8 mouse cellular contexts compared by ENCODE assay signal in the genomic region with DNA sequence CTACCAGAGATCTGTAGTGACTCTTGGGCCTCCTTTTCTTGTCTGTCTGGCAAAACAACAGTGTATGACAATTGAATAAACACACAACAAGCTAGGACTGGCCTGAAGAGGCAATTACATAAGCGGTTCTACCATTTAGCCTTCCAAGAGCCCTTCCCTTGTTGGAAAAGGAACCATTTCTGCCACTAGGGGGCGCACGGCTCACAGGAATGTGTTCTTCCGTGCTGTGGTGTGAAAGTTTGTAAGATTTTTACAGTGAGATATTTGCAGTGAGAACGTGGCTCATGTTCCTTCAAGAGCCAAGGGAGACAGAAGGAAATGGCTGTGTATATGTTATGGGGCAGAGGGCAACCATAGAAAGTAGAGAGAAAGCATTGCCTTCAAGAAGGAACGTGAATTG. TPM values are rescaled to one million over a fixed set of nuclear protein-coding genes. Genes with fewer than 3 reads are reported as not detected.
A peak's percentile ranks its signal among the peaks of the same experiment; 100 is the strongest.
DNase-seq lines count a peak whose midpoint lies in the region; ATAC-seq and TF ChIP-seq lines count a peak whose summit lies in the region.

No protein-coding gene starts in this region.

- no peak overlapping the region for H3K4me3 ChIP-seq in heart, embryonic 11.5 days (ENCODE audit: low read depth, low read length)
- H3K4me3 ChIP-seq in hindbrain, postnatal 0 days (ENCODE audit: low read length), result no peak overlapping the region
- no peak overlapping the region for H3K4me3 ChIP-seq in stomach, embryonic 15.5 days (replicated peaks)

- peak; percentile 82 to 97 for DNase-seq in heart, adult 18-20 months
- peak; percentile 85 for DNase-seq in c-Kit-positive CD71-negative TER-119-negative erythroid progenitor cells, embryonic 14.5 days (ENCODE audit: low read depth)
- DNase-seq in hindbrain, postnatal 0 days (ENCODE audit: low spot score), result peak; percentile 94
- peak; percentile 58 to 96 for DNase-seq in left cerebral cortex, adult 9 months (ENCODE audit: low spot score in 2 of 2)

- H3K4me1 ChIP-seq in heart, embryonic 11.5 days (ENCODE audit: control insufficient read depth, insufficient read depth, low read length), result no peaks in the 10 kb centered on the region
- no peaks in the 10 kb centered on the region for H3K4me1 ChIP-seq in hindbrain, postnatal 0 days (ENCODE audit: insufficient read depth, low read length)
- no peaks in the 10 kb centered on the region for H3K4me1 ChIP-seq in stomach, embryonic 15.5 days

- WGBS in heart, embryonic 11.5 days (ENCODE audit: insufficient replicate concordance), result 16% methylated on average over 6 of the region's 6 CpGs
- 11% methylated on average over 6 of the region's 6 CpGs for WGBS in hindbrain, postnatal 0 days
- WGBS in stomach, embryonic 15.5 days, result 5% methylated on average over 6 of the region's 6 CpGs

- H3K9ac ChIP-seq in heart, embryonic 11.5 days (ENCODE audit: low read depth, low read length), result no peak overlapping the region
- no peak overlapping the region for H3K9ac ChIP-seq in hindbrain, postnatal 0 days (replicated peaks; ENCODE audit: low read length)
- H3K9ac ChIP-seq in stomach, embryonic 15.5 days, result no peak overlapping the region

- TF ChIP-seq CTCF in hindbrain, postnatal 0 days (IDR thresholded peaks at IDR 0.05; ENCODE audit: low read depth), result peak; percentile 98

- H3K4me2 ChIP-seq in heart, embryonic 11.5 days, result no peak overlapping the region
- H3K4me2 ChIP-seq in hindbrain, postnatal 0 days (ENCODE audit: low read depth, low read length), result no peak overlapping the region
- no peak overlapping the region for H3K4me2 ChIP-seq in stomach, embryonic 15.5 days

- H3K27me3 ChIP-seq in heart, embryonic 11.5 days (ENCODE audit: control insufficient read depth, insufficient read depth, low read length), result no peaks in the 10 kb centered on the region
- H3K27me3 ChIP-seq in hindbrain, postnatal 0 days (ENCODE audit: insufficient read depth, low read length), result no peaks in the 10 kb centered on the region
- no peaks in the 10 kb centered on the region for H3K27me3 ChIP-seq in stomach, embryonic 15.5 days (replicated peaks)

- no peak for ATAC-seq in heart, embryonic 11.5 days (replicated peaks; ENCODE audit: insufficient number of reproducible peaks, low FRiP score, low TSS enrichment)
- ATAC-seq in frontal cortex, adult (ENCODE audit: low TSS enrichment), result peak; percentile 96
- peak; percentile 80 for ATAC-seq in hindbrain, postnatal 0 days
- peak; percentile 89 for ATAC-seq in monocyte, adult 5-6 weeks (replicated peaks; ENCODE audit: insufficient number of reproducible peaks, low FRiP score, low TSS enrichment, poor library complexity, severe bottlenecking)
- 0 out of 2 replicates have a peak, but pooled peaks have one; percentile 14 for ATAC-seq in stomach, embryonic 15.5 days (ENCODE audit: insufficient read depth, low FRiP score, low read depth)

- H3K9me3 ChIP-seq in heart, embryonic 11.5 days (replicated peaks; ENCODE audit: control insufficient read depth, low read length), result no peaks in the 10 kb centered on the region
- H3K9me3 ChIP-seq in hindbrain, postnatal 0 days (ENCODE audit: low read length), result no peaks in the 10 kb centered on the region
- H3K9me3 ChIP-seq in stomach, embryonic 15.5 days, result no peaks in the 10 kb centered on the region

- no peak overlapping the region for H3K27ac ChIP-seq in heart, embryonic 11.5 days (ENCODE audit: low read depth, low read length)
- H3K27ac ChIP-seq in hindbrain, postnatal 0 days, result no peak overlapping the region
- no peak overlapping the region for H3K27ac ChIP-seq in stomach, embryonic 15.5 days

- H3K36me3 ChIP-seq in heart, embryonic 11.5 days (ENCODE audit: control insufficient read depth, insufficient read depth, low read length), result no peaks in the 10 kb centered on the region
- no peaks in the 10 kb centered on the region for H3K36me3 ChIP-seq in hindbrain, postnatal 0 days (ENCODE audit: insufficient read depth, low read length)
- no peaks in the 10 kb centered on the region for H3K36me3 ChIP-seq in stomach, embryonic 15.5 days

RNA-seq across cellular contexts. Expression of a gene that starts 17.7 kb away (rescaled TPM):
- total RNA-seq in heart, adult 18-20 months (2021), result under 1 TPM in 1 of 2 experiments, not detected in 1; 0.13 TPM
- polyA plus RNA-seq in heart, embryonic 11.5 days (2014; fragmentation: Nextera tagmentation; extraction: Ambion mirVana), result 0.07 TPM in 1 of 2 replicates, not detected in the other
- 1.1 TPM in 1 of 2 replicates, not detected in the other for total RNA-seq in hindbrain, postnatal 0 days (2014; rRNA removed)
- polyA plus RNA-seq in hindbrain, postnatal 0 days (2015; fragmentation: Nextera tagmentation; extraction: Ambion mirVana), result not detected in 2 replicates
- not detected in 3 replicates for total RNA-seq in monocyte, adult 5-6 weeks (2017)
- 24.2 and 26.7 TPM in 2 replicates for polyA plus RNA-seq in stomach, embryonic 15.5 days (2015; fragmentation: Nextera tagmentation; extraction: Ambion mirVana)

RNA-seq across cellular contexts. Expression of a gene that starts 39.8 kb away (rescaled TPM):
- total RNA-seq in heart, adult 18-20 months (2021), result under 1 TPM in 1 of 2 experiments, not detected in 1; 0.41 TPM
- polyA plus RNA-seq in heart, embryonic 11.5 days (2014; fragmentation: Nextera tagmentation; extraction: Ambion mirVana), result not detected in 2 replicates
- not detected in 2 replicates for total RNA-seq in hindbrain, postnatal 0 days (2014; rRNA removed)
- 0.16 and 0.19 TPM in 2 replicates for polyA plus RNA-seq in hindbrain, postnatal 0 days (2015; fragmentation: Nextera tagmentation; extraction: Ambion mirVana)
- total RNA-seq in monocyte, adult 5-6 weeks (2017), result 1.7 to 7.5 TPM (median 4.2 TPM) in 3 replicates
- polyA plus RNA-seq in stomach, embryonic 15.5 days (2015; fragmentation: Nextera tagmentation; extraction: Ambion mirVana), result 0.23 TPM in 1 of 2 replicates, not detected in the other

RNA-seq across cellular contexts. Expression of a gene that starts 47.4 kb away (rescaled TPM):
- 1 to 10 TPM; 1.9 to 2.5 TPM for total RNA-seq in heart, adult 18-20 months (2021)
- 0.37 and 0.69 TPM in 2 replicates for polyA plus RNA-seq in heart, embryonic 11.5 days (2014; fragmentation: Nextera tagmentation; extraction: Ambion mirVana)
- 1.4 and 1.5 TPM in 2 replicates for total RNA-seq in hindbrain, postnatal 0 days (2014; rRNA removed)
- polyA plus RNA-seq in hindbrain, postnatal 0 days (2015; fragmentation: Nextera tagmentation; extraction: Ambion mirVana), result 0.70 and 0.83 TPM in 2 replicates
- total RNA-seq in monocyte, adult 5-6 weeks (2017), result 358 to 411 TPM (median 369 TPM) in 3 replicates
- polyA plus RNA-seq in stomach, embryonic 15.5 days (2015; fragmentation: Nextera tagmentation; extraction: Ambion mirVana), result 1.7 TPM in 2 replicates

Comparison
In these comparisons a context has a peak if more than half of its experiments do, and no peak if none do; other contexts are left out.
1. RNA of a gene that starts 47.4 kb away (total RNA-seq): 358 to 411 TPM in monocyte, adult 5-6 weeks; 1.9 to 2.5 TPM in heart, adult 18-20 months and 1.4 to 1.5 TPM in hindbrain, postnatal 0 days; every median in the first group is over 100 times any median in the second.
2. Peak in every context shown above with its lines, with median percentiles within 50 percentile points of each other: DNase-seq.